Mouse (Mus musculus) splenic B cell, adult 2 months (primary cell): ENCODE results near the gene Magi2.

Experiments used
- DNase-seq: peaks from one replicate; pipeline ENCODE4 v3.0.0-alpha.2; 2011; ENCODE audit warnings: low read depth, low spot score
- H3K27me3 ChIP-seq: 2 replicates; pipeline ENCODE4 v1.6.1; 2012; ENCODE audit warnings: mild to moderate bottlenecking, low read length, moderate library complexity, mixed read lengths; ENCODE audit not compliant: control insufficient read depth, poor library complexity, insufficient read depth, severe bottlenecking
- H3K36me3 ChIP-seq: 2 replicates; pipeline ENCODE4 v1.6.1; 2012; ENCODE audit warnings: mild to moderate bottlenecking, low read length, moderate library complexity, mixed read lengths; ENCODE audit not compliant: control insufficient read depth, poor library complexity, insufficient read depth, severe bottlenecking

Gene Magi2

GRCm38 (mm10) chr5:20677246-20677645 lies 1450.4 kb downstream of the Magi2 start:
- no peaks in the 10 kb centered on the region for H3K27me3 ChIP-seq
- DNase-seq, result no peak
- no peaks in the 10 kb centered on the region for H3K36me3 ChIP-seq

GRCm38 (mm10) chr5:20678573-20678972 lies 1451.7 kb downstream of the Magi2 start:
- DNase-seq, result no peak
- H3K27me3 ChIP-seq, result no peaks in the 10 kb centered on the region
- no peaks in the 10 kb centered on the region for H3K36me3 ChIP-seq

GRCm38 (mm10) chr5:20679920-20680319 lies 1453.1 kb downstream of the Magi2 start:
- Histone ChIP-seq H3K27me3 (no peaks in the 10 kb centered on the region), H3K36me3 (no peaks in the 10 kb centered on the region)
- DNase-seq, result peak; percentile 9

- Histone ChIP-seq H3K36me3 (no peaks in the 10 kb centered on the region), H3K27me3 (no peaks in the 10 kb centered on the region)
- peak; percentile 81 for DNase-seq
Observed at GRCm38 (mm10) chr5:20680833-20681530, 1454.1 kb downstream of the Magi2 start.

GRCm38 (mm10) chr5:20681660-20682059 lies 1454.8 kb downstream of the Magi2 start:
- Histone ChIP-seq H3K27me3 (no peaks in the 10 kb centered on the region), H3K36me3 (no peaks in the 10 kb centered on the region)
- DNase-seq, result no peak

- DNase-seq, result no peak
- H3K36me3 ChIP-seq, result no peaks in the 10 kb centered on the region
- no peaks in the 10 kb centered on the region for H3K27me3 ChIP-seq
Observed at GRCm38 (mm10) chr5:20682208-20682607, 1455.4 kb downstream of the Magi2 start.

GRCm38 (mm10) chr5:20684112-20684511 lies 1457.3 kb downstream of the Magi2 start:
- Histone ChIP-seq H3K27me3 (no peaks in the 10 kb centered on the region), H3K36me3 (no peaks in the 10 kb centered on the region)
- DNase-seq, result no peak

GRCm38 (mm10) chr5:20692230-20692629 lies 1465.4 kb downstream of the Magi2 start:
- H3K36me3 ChIP-seq, result no peaks in the 10 kb centered on the region
- no peak for DNase-seq
- no peaks in the 10 kb centered on the region; the same call in 1 of the 2 replicates for H3K27me3 ChIP-seq

GRCm38 (mm10) chr5:20699116-20699515 lies 1472.3 kb downstream of the Magi2 start:
- H3K36me3 ChIP-seq, result no peaks in the 10 kb centered on the region
- DNase-seq, result no peak
- no peaks in the 10 kb centered on the region for H3K27me3 ChIP-seq

- H3K36me3 ChIP-seq, result no peaks in the 10 kb centered on the region
- no peaks in the 10 kb centered on the region for H3K27me3 ChIP-seq
- peak; percentile 86 for DNase-seq
Observed at GRCm38 (mm10) chr5:20701483-20702421, 1474.9 kb downstream of the Magi2 start.

- peak; percentile 32 for DNase-seq
- H3K27me3 ChIP-seq, result no peaks in the 10 kb centered on the region
Observed at GRCm38 (mm10) chr5:20702480-20703303, 1475.9 kb downstream of the Magi2 start.

GRCm38 (mm10) chr5:20703304-20703700 lies 1476.5 kb downstream of the Magi2 start:
- Histone ChIP-seq H3K27me3 (no peaks in the 10 kb centered on the region), H3K36me3 (no peaks in the 10 kb centered on the region)
- DNase-seq, result no peak

More at GRCm38 (mm10) chr5:20702480-20703303, 1475.9 kb downstream of the Magi2 start:
- no peaks in the 10 kb centered on the region for H3K36me3 ChIP-seq

GRCm38 (mm10) chr5:20703971-20704575 lies 1477.2 kb downstream of the Magi2 start:
- no peak for DNase-seq
- H3K27me3 ChIP-seq, result no peaks in the 10 kb centered on the region
- H3K36me3 ChIP-seq, result no peaks in the 10 kb centered on the region

GRCm38 (mm10) chr5:20704886-20705285 lies 1478.0 kb downstream of the Magi2 start:
- H3K27me3 ChIP-seq, result no peaks in the 10 kb centered on the region
- no peaks in the 10 kb centered on the region for H3K36me3 ChIP-seq
- DNase-seq, result no peak
